In genomic region chr8:113977072-113977471, GRCm38 (mm10) we compare ENCODE assay signal across 15 mouse cellular contexts.
"Had no signal": no experiment of that assay in that cellular context is flagged by ENCODE, and none has a peak within 500 bp of the region (broad histone marks: within the 10 kb centered on the region; RNA-seq: fewer than 3 reads in every experiment).

No protein-coding gene starts in this region.

- H3K27ac ChIP-seq: left cerebral cortex, adult 2 months; limb, embryonic 15.5 days; liver, embryonic 12.5 days; midbrain, embryonic 10.5 days; neural tube, embryonic 13.5 days; stomach, embryonic 15.5 days had no signal

- DNase-seq: kidney, adult 9 months; kidney, postnatal 14 days; lung, postnatal 4 days; retina, postnatal 1 day; right cerebral cortex, postnatal 4 days; thymus, postnatal 36 days had no signal

- H3K4me2 ChIP-seq: limb, embryonic 15.5 days; liver, embryonic 12.5 days; neural tube, embryonic 13.5 days; stomach, embryonic 15.5 days had no signal

- H3K9ac ChIP-seq: limb, embryonic 15.5 days; liver, embryonic 12.5 days; neural tube, embryonic 13.5 days; stomach, embryonic 15.5 days had no signal

- H3K9me3 ChIP-seq: limb, embryonic 15.5 days; neural tube, embryonic 13.5 days; stomach, embryonic 15.5 days had no signal

- H3K4me1 ChIP-seq: limb, embryonic 15.5 days; liver, embryonic 12.5 days; stomach, embryonic 15.5 days had no signal

- ATAC-seq: inflammation-experienced regulatory T-cells, adult 6 months; intestine, postnatal 0 days; liver, embryonic 12.5 days; midbrain, embryonic 16.5 days had no signal

- H3K27me3 ChIP-seq: neural tube, embryonic 13.5 days; stomach, embryonic 15.5 days had no signal

- H3K36me3 ChIP-seq: limb, embryonic 15.5 days; liver, embryonic 12.5 days; midbrain, embryonic 10.5 days; neural tube, embryonic 13.5 days; stomach, embryonic 15.5 days had no signal

- H3K4me3 ChIP-seq: left cerebral cortex, adult 2 months; limb, embryonic 15.5 days; liver, embryonic 12.5 days; midbrain, embryonic 10.5 days; neural tube, embryonic 13.5 days; stomach, embryonic 15.5 days had no signal
